Mouse (Mus musculus) megakaryocyte, embryonic 14.5 days (primary cell): ENCODE results near the gene Pnpla1. TPM values are rescaled to one million over a fixed set of nuclear protein-coding genes. Genes with fewer than 3 reads are reported as not detected.
A peak's percentile ranks its signal among the peaks of the same experiment; 100 is the strongest.

Source experiments
- H3K27me3 ChIP-seq: replicated peaks from 2 replicates; pipeline ENCODE3; 2012; ENCODE audit warnings: inconsistent platforms
- H3K36me3 ChIP-seq: replicated peaks from 2 replicates; pipeline ENCODE3; 2012; ENCODE audit warnings: low read length, inconsistent platforms, mixed read lengths
- H3K4me1 ChIP-seq: 2 replicates; pipeline ENCODE4 v1.6.1; 2012; ENCODE audit warnings: inconsistent platforms
- H3K4me3 ChIP-seq: replicated peaks from 2 replicates; pipeline ENCODE3; 2012; ENCODE audit warnings: moderate library complexity, mild to moderate bottlenecking, inconsistent platforms
- H3K9me3 ChIP-seq: 2 replicates; pipeline ENCODE4 v1.6.1; 2012; ENCODE audit warnings: inconsistent platforms
- FLI1 ChIP-seq: IDR thresholded peaks from 2 replicates; pipeline ENCODE4 v1.6.1; 2012; ENCODE audit warnings: low read length, inconsistent platforms, mixed read lengths
- GATA1 ChIP-seq: IDR thresholded peaks from 3 replicates; pipeline ENCODE4 v1.6.1; 2012; ENCODE audit warnings: mixed read lengths, low read length, inconsistent platforms, borderline replicate concordance
- polyA plus RNA-seq: library from polyadenylated mRNA; stranded (reverse); fragments of >175 nt; gene quantifications from 2 replicates; pipeline ENCODE4 v1.2.3, GENCODE M21; 2012; ENCODE audit warnings: low replicate concordance; ENCODE audit not compliant: insufficient read depth

The Pnpla1 gene
- polyA plus RNA-seq, 1 experiment, result 0.10 TPM

DNA sequence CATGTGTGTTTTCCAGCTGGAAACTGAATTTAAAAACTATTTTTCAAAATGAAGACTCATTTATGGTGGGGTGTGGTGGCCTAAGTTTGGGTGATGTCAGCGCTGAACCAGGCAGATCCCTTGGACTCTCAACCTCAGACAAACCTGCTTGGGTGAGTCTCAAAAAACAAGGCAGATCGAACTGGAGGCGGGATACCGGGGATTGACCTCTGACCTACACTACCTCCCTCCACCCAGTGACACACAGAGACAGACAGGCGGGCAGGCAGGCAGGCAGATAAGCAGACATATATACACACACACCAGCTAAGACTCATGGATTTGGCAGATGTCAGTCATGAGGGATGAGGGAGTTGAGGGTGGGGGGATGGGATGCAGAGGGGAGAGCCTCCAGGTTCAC is 40.0 kb downstream of the Pnpla1 start:
- Histone ChIP-seq H3K36me3 (no peaks in the 10 kb centered on the region), H3K4me1 (peaks cover 17% of the 10 kb centered on the region), H3K27me3 (peaks cover 26% of the 10 kb centered on the region), H3K4me3 (no peak overlapping the region), H3K9me3 (peaks cover 16% of the 10 kb centered on the region)
- TF ChIP-seq GATA1, result no peak
- no peak for TF ChIP-seq FLI1

DNA sequence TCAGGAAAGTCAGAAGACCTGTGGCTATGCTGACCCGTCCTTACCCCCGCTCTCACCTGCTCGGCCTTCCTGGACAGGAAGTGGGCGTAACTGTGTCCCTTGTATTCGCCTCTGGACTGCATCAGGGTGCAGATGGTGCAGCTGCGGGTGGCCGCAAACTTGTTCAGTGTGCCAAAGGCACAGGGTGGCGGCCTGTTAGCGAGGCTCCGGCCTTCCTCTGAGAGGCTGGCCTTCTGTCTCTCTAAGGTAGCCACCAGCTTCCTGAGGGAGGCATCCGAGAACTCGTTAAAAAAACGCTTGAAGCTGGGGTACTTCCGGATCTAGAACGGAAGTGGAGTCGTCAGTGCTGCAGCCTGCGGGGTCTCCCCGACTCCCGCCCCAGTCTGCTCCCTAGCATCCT is 41.2 kb downstream of the Pnpla1 start:
- H3K27me3 ChIP-seq, result peaks cover 21% of the 10 kb centered on the region
- H3K36me3 ChIP-seq, result no peaks in the 10 kb centered on the region
- H3K4me3 ChIP-seq, result no peak overlapping the region
- H3K4me1 ChIP-seq, result peaks cover 14% of the 10 kb centered on the region
- TF ChIP-seq FLI1 (no peak), GATA1 (no peak)
- peaks cover 10% of the 10 kb centered on the region for H3K9me3 ChIP-seq

DNA sequence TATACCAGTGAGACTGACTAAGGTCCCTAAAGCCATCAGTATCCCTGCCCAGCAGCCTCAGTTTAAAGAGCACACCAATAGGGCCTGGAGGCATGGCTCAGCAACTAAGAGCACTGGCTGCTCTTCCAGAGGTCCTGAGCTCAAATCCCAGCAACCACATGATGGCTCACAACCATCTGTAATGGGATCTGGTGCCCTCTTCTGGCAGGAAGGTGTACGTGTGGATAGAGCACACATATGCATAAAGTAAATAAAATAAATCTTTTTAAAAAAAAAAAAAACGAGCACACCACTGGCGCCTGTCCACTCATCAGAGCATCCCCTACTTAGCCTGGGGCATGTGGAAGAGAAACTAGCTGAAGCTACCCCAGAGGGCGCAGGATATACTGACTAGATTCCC is 43.3 kb downstream of the Pnpla1 start:
- Histone ChIP-seq H3K9me3 (peaks cover 5% of the 10 kb centered on the region; the same call in 1 of the 2 replicates), H3K4me3 (no peak overlapping the region), H3K4me1 (peaks cover 15% of the 10 kb centered on the region), H3K27me3 (peaks cover 22% of the 10 kb centered on the region), H3K36me3 (no peaks in the 10 kb centered on the region)
- TF ChIP-seq GATA1 (no peak), FLI1 (no peak)

DNA sequence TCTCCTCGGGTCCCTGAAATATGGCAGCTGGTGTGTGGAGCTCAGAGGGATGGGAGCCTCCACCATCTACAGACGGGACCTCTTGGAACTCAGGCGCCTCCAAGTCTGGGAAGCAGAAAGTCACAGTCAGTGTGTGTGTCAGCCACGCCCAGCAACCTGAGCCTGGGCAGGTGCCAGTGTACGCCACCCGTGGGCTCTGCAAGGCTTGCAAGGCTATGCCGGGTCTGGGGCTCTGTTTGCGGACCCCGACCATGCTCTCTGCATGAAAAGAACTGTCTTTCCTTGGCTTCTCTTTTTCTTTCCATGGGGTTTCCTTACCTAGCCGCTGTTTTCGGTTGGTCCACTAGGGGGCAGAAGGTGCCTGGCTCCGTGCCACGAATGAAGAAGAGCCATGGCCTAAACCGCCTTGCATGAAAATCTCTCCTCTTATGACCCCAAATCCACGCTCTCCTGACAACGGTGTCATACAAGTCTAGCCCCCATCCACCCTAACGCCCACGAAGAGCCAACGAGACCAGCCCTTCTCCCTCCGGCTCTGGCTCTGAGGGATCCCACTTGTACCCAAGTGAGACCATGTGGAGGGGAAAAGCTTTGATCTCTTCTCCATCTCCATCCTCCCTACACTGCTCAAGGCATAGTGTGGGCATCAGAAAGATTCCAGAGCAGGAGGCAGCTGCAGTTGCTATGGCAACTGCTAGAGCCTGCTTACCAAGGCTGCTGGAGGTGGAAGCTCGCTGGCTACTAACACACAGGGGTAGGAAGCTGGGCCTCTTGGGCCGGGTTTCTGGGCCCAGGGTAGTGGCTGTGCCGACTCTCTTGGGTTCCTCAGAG is 46.5 kb downstream of the Pnpla1 start:
- no peaks in the 10 kb centered on the region for H3K36me3 ChIP-seq
- TF ChIP-seq GATA1 (no peak), FLI1 (no peak)
- peaks cover 33% of the 10 kb centered on the region for H3K4me1 ChIP-seq
- H3K4me3 ChIP-seq, result no peak overlapping the region
- peaks cover 5% of the 10 kb centered on the region; the same call in 1 of the 2 replicates for H3K9me3 ChIP-seq
- peaks cover 28% of the 10 kb centered on the region for H3K27me3 ChIP-seq

DNA sequence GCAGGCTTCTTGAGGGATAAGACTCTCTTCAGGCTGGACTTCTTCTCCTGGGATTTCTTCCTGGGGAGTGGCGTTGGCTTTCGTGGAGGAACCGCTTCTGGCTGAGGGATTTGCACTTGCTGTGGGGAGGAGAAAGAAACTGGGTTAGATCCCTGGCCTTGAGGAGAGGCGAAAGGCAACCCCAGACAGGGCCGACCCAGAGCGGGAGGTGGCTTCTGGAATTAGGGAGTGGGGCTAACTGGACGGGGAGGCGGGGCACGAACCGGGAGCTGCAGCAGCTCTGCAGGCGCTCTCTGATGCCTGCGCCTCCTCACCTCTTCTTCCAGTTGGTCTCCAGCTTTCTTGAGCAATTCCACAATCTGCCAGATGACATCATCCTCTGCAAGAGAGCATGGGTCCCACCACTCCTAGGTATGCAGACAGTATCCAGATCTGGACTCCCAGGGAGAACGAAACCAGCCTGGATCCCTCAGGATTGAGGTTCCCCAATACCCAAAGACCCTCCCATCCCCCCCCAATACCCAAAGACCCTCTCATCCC is 47.2 kb downstream of the Pnpla1 start:
- Histone ChIP-seq H3K36me3 (no peaks in the 10 kb centered on the region), H3K9me3 (peaks cover 5% of the 10 kb centered on the region; the same call in 1 of the 2 replicates), H3K27me3 (peaks cover 31% of the 10 kb centered on the region), H3K4me1 (peaks cover 40% of the 10 kb centered on the region), H3K4me3 (no peak overlapping the region)
- no peak for TF ChIP-seq GATA1

DNA sequence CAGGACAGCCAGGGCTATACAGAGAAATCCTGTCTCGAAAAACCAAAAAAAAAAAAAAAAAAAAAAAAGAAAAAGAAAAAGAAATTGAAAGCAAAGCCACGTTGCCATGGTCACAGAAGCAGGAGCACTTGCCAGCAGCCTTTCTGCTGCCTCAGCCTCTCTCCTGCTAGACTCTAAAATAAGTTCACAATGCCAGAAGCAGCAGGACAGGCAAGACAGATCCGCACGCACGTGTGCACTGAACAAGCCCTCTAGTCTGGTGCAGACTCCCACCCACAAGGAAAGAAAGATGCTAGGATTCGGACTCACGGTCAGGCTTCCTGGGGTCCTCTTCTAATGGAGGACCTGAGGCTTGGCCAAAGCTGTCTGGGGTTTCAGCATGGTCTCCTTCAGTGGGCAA is 49.7 kb downstream of the Pnpla1 start:
- H3K9me3 ChIP-seq, result no peaks in the 10 kb centered on the region
- TF ChIP-seq GATA1, result no peak
- H3K4me1 ChIP-seq, result peaks cover 40% of the 10 kb centered on the region
- H3K4me3 ChIP-seq, result no peak overlapping the region
- peaks cover 39% of the 10 kb centered on the region for H3K27me3 ChIP-seq
- H3K36me3 ChIP-seq, result no peaks in the 10 kb centered on the region

DNA sequence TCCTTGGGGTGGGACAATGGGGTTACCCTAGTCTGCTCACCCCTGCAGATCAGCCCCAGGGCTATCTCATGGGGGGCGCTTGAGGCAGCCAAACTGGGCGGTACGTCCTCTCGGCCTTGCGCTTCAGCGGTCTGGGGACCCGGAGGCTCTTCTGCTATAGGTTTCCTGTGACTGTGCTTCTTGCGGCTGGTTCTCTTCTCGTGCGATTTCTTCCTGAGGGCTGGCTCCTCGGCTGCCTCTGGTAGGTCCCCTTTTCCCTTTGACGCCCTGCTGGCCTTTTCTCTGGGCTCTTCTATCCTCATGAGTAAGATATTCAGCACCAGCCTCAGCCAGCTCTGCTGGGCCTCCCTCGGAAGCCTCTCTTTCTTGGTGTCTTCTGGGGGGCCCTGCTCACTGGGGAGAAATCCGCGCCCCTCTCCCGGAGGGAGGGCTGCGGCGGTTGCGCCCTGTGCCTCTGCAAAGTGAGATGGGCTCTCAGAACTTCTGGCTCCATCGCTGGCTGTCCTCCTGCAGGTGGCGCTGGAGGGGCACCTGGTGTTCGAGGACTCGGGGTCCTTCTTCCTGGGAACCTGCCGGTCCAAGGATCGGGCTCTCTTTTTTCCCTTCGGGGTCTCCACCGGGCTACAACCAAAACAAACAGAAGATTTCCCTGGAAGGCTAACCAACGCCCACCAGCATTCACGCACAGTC is 51.2 kb downstream of the Pnpla1 start:
- TF ChIP-seq GATA1 (no peak), FLI1 (no peak)
- H3K4me3 ChIP-seq, result peak overlapping the region; percentile 80
- no peaks in the 10 kb centered on the region for H3K36me3 ChIP-seq
- H3K4me1 ChIP-seq, result peaks cover 38% of the 10 kb centered on the region
- H3K27me3 ChIP-seq, result peaks cover 43% of the 10 kb centered on the region
- no peaks in the 10 kb centered on the region for H3K9me3 ChIP-seq

DNA sequence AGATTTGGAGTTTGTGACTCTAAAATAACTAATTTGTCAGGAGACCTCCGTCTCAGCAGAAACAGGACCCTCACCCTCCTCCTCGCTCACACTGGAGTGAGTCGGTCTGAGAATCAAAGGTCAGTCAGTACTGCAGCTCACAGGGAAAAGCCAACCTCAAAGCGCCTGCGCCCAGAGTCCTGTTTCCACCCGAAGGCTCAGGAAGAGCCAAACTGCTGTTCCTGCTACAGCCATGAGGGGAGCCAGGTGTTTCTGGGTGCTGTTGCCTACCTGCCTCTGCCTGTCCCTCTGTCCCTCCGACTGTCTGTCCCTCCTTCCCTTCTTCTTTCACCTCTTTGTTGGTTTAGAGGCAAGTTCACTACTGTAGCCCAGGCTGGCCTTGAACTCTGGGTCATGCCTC is 51.9 kb downstream of the Pnpla1 start:
- peaks cover 35% of the 10 kb centered on the region for H3K4me1 ChIP-seq
- no peaks in the 10 kb centered on the region for H3K36me3 ChIP-seq
- no peak for TF ChIP-seq GATA1
- no peak for TF ChIP-seq FLI1
- no peaks in the 10 kb centered on the region for H3K9me3 ChIP-seq
- no peak overlapping the region for H3K4me3 ChIP-seq
- peaks cover 46% of the 10 kb centered on the region for H3K27me3 ChIP-seq

DNA sequence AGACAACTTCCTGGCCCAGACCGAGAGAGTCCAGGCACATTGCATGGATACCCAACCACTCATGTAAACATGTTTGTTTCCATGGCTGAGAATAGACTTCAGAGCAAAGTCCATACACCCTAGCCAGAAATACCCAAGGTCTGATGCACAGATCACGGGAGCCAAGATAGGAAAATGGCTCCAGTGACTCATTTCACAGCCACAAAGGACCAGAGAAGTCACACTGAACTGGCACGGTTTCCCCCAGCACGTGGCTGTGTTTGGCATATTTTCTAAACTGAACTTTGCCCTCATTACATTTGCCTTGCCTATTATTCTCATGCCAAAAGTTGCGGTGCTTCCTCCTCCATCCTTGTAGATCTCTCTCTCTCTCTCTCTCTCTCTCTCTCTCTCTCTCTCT is 55.0 kb downstream of the Pnpla1 start:
- peaks cover 22% of the 10 kb centered on the region for H3K4me1 ChIP-seq
- H3K4me3 ChIP-seq, result no peak overlapping the region
- TF ChIP-seq FLI1, result no peak
- TF ChIP-seq GATA1, result no peak
- H3K9me3 ChIP-seq, result no peaks in the 10 kb centered on the region
- H3K36me3 ChIP-seq, result no peaks in the 10 kb centered on the region
- peaks cover 43% of the 10 kb centered on the region for H3K27me3 ChIP-seq

DNA sequence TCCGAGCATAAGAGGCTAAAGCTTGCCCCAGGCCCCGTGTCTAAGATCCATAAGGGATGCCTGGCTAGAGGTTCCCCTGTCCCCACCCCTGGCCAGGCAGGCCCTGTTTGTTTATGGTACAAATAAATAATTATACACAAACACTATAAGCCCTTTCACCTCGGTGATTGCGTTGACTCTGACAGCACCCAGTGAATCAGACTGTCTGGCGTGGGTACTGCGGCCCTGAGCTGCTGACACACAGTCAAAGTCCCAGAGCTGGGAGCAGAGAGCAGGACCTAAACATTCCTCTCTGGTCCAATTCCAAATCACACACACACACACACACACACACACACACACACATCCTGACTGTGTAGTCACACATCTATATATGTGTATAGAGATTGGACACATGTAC is 55.7 kb downstream of the Pnpla1 start:
- Histone ChIP-seq H3K4me3 (no peak overlapping the region), H3K36me3 (no peaks in the 10 kb centered on the region), H3K9me3 (no peaks in the 10 kb centered on the region), H3K27me3 (peaks cover 37% of the 10 kb centered on the region), H3K4me1 (peaks cover 15% of the 10 kb centered on the region)
- TF ChIP-seq GATA1, result no peak
- no peak for TF ChIP-seq FLI1
